Mouse (Mus musculus): ENCODE data around the gene Mmp2.
"Not testable (repeated sequence)": the region's sequence is repeated elsewhere in the genome, so short reads cannot be mapped to it uniquely, and the experiment has no call there.

- TF ChIP-seq CTCF (IDR thresholded peaks at IDR 0.05; ENCODE audit: borderline replicate concordance, extremely low read depth, insufficient read depth, insufficient read length); POLR2A (IDR thresholded peaks at IDR 0.05; ENCODE audit: borderline replicate concordance, extremely low read depth, insufficient read depth, insufficient read length, poor library complexity, severe bottlenecking): not testable (repeated sequence)
Observed at GRCm38 (mm10) chr8:92892216-92892615, 65.1 kb downstream of the Mmp2 start.
